Mouse (Mus musculus) hindbrain, embryonic 16.5 days (tissue): ENCODE results near the gene Slc4a5. TPM values are rescaled to one million over a fixed set of nuclear protein-coding genes. Genes with fewer than 3 reads are reported as not detected.

Experiments used
- ATAC-seq: fragments of 200-750 bp; cut with Nextera tagmentation; 2 replicates; pipeline ENCODE4 v1.8.0; 2017; ENCODE audit warnings: moderate TSS enrichment, moderate library complexity
- H3K27ac ChIP-seq: fragments of 300-500 bp; sonication (generic); 2 replicates; pipeline ENCODE4 v1.5.1; 2014; ENCODE audit warnings: low read depth, mild to moderate bottlenecking, control low read depth, low read length, moderate library complexity
- H3K27me3 ChIP-seq: fragments of 300-500 bp; sonication (generic); replicated peaks from 2 replicates; pipeline ENCODE4 v1.6.1; 2014; ENCODE audit warnings: low read length; ENCODE audit not compliant: control insufficient read depth, insufficient read depth
- H3K36me3 ChIP-seq: fragments of 300-500 bp; sonication (generic); 2 replicates; pipeline ENCODE4 v1.6.1; 2014; ENCODE audit warnings: mild to moderate bottlenecking, low read length, moderate library complexity, mixed read lengths; ENCODE audit not compliant: control insufficient read depth, insufficient read depth
- H3K4me1 ChIP-seq: fragments of 300-500 bp; sonication (generic); 2 replicates; pipeline ENCODE4 v1.6.1; 2014; ENCODE audit warnings: low read depth, low read length; ENCODE audit not compliant: control insufficient read depth, insufficient read depth
- H3K4me2 ChIP-seq: fragments of 300-500 bp; sonication (generic); 2 replicates; pipeline ENCODE4 v1.6.1; 2014; ENCODE audit warnings: mild to moderate bottlenecking, low read length, control low read depth, moderate library complexity
- H3K4me3 ChIP-seq: fragments of 300-500 bp; sonication (generic); 2 replicates; pipeline ENCODE4 v1.5.1; 2014; ENCODE audit warnings: mild to moderate bottlenecking, low read length, control low read depth, moderate library complexity
- H3K9ac ChIP-seq: fragments of 300-500 bp; sonication (generic); 2 replicates; pipeline ENCODE4 v1.6.1; 2014; ENCODE audit warnings: low read depth, mild to moderate bottlenecking, control low read depth, low read length, moderate library complexity
- H3K9me3 ChIP-seq: fragments of 300-500 bp; sonication (generic); 2 replicates; pipeline ENCODE4 v1.6.1; 2014; ENCODE audit warnings: mild to moderate bottlenecking, low read length, moderate library complexity; ENCODE audit not compliant: control insufficient read depth
- WGBS: fragments of 180-500 bp; shearing (Covaris S2); extraction: QIAGEN DNeasy Blood & Tissue Kit; methylation state at CpG from one replicate; pipeline ENCODE4 v1.1.7; 2014; 5-methylcytosine and 5-hydroxymethylcytosine counted together
- polyA plus RNA-seq: library from polyadenylated mRNA; unstranded; fragments of >200 nt; fragmentation: Nextera tagmentation; extraction: Ambion mirVana; gene quantifications from 2 replicates; pipeline ENCODE4 v1.2.1, GENCODE M21; 2015

Gene Slc4a5
- 2.5 and 2.8 TPM in 2 replicates for polyA plus RNA-seq

DNA sequence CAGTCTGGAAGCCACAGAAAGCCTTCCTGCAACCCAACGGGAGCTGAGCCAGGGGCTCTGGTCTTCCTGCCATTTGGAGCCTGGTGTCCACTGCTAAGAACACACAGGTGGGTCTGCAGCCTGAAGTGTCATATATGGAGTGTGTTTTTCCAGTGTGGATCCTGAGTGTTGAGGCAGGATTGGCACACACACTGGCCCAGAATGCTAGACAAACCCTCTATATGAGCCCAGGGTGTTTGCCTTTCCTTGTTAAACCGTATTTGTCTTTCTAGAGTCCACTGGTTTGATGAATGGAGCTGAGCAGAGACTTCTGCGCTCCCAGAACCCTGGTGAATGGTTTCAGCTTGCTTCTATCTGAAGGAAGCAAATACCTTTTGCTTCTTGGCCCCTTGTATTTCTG is at the start of gene Slc4a5:
Gene Slc4a5 (plus strand): TSS at position 15 of the 400 bp plus-strand sequence.
- no peak for ATAC-seq
- Histone ChIP-seq H3K9me3 (no peaks in the 10 kb centered on the region), H3K27me3 (no peaks in the 10 kb centered on the region), H3K36me3 (no peaks in the 10 kb centered on the region), H3K4me1 (no peaks in the 10 kb centered on the region), H3K4me2 (no peak within 1 kb of the TSS), H3K4me3 (no peak within 1 kb of the TSS), H3K9ac (no peak within 1 kb of the TSS), H3K27ac (no peak within 1 kb of the TSS)
- 70% methylated on average over 3 of the region's 3 CpGs for WGBS

GRCm38 (mm10) chr6:83169872-83170271 is 49.8 kb upstream of the Slc4a5 start:
- no peak overlapping the region for H3K4me2 ChIP-seq
- no peaks in the 10 kb centered on the region for H3K9me3 ChIP-seq
- H3K36me3 ChIP-seq, result no peaks in the 10 kb centered on the region
- H3K27ac ChIP-seq, result no peak overlapping the region
- WGBS, result 82% methylated on average over 5 of the region's 5 CpGs
- no peak for ATAC-seq
- H3K9ac ChIP-seq, result no peak overlapping the region
- no peak overlapping the region for H3K4me3 ChIP-seq
- no peaks in the 10 kb centered on the region for H3K27me3 ChIP-seq
- peaks cover 40% of the 10 kb centered on the region for H3K4me1 ChIP-seq

- Histone ChIP-seq H3K4me3 (peak overlapping the region; percentile 43), H3K9me3 (no peaks in the 10 kb centered on the region), H3K27me3 (no peaks in the 10 kb centered on the region), H3K4me1 (peaks cover 36% of the 10 kb centered on the region), H3K27ac (0 out of 2 replicates have a peak overlapping the region, but pooled peaks have one; percentile 51), H3K4me2 (peak overlapping the region; percentile 59), H3K9ac (peak overlapping the region; percentile 59), H3K36me3 (no peaks in the 10 kb centered on the region)
- ATAC-seq, result no peak
- 76% methylated on average over 5 of the region's 5 CpGs for WGBS
Measured at GRCm38 (mm10) chr6:83171063-83171462, 48.6 kb upstream of the Slc4a5 start.

DNA sequence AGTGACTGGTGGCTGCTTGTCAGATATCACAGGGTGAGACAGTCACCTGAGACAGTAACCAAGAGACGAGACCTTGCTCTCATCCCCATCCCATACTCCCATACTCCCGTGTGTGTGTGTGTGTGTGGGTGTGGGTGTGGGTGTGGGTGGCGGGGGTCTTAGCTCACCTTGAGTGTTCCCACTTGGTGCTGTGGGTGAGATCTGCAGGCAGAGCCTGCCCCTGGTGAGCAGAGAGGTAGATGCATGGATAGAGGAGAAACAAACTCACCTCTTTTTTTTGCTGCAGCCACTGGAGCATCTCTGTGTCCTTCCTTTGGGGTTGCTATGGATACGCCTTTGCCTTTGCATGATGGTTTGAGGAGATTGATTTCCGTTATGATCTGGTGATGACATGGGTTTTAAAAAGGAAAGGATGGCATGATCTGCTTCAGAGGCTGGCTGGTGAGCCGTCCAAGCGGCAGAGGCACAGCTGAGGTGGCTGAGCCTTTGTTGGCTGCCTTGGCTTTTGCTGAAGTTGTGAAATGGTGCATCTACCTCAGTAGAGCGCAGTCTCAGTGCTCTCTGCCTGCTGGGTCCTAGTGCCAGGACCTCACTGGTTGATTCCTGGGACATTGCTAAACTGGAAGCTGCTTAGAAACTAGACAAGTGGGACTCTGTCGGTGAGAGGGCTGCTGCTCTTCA is 47.2 kb upstream of the Slc4a5 start:
- Histone ChIP-seq H3K36me3 (no peaks in the 10 kb centered on the region), H3K4me2 (peak overlapping the region; percentile 59), H3K27ac (peak overlapping the region; percentile 79), H3K4me3 (peak overlapping the region; percentile 43), H3K9me3 (no peaks in the 10 kb centered on the region), H3K9ac (peak overlapping the region; percentile 59), H3K27me3 (no peaks in the 10 kb centered on the region), H3K4me1 (peaks cover 29% of the 10 kb centered on the region)
- ATAC-seq, result peak; percentile 86
- WGBS, result 41% methylated on average over 9 of the region's 9 CpGs

GRCm38 (mm10) chr6:83175996-83176395 is 43.6 kb upstream of the Slc4a5 start:
- H3K9ac ChIP-seq, result no peak overlapping the region
- ATAC-seq, result no peak
- 78% methylated on average over 8 of the region's 8 CpGs for WGBS

GRCm38 (mm10) chr6:83179390-83180117 is 40.1 kb upstream of the Slc4a5 start:
- Histone ChIP-seq H3K9me3 (no peaks in the 10 kb centered on the region), H3K4me3 (peak overlapping the region; percentile 59), H3K4me2 (peak overlapping the region; percentile 74), H3K4me1 (peaks cover 15% of the 10 kb centered on the region), H3K27ac (peak overlapping the region; percentile 40; the same call in 1 of the 2 replicates), H3K27me3 (no peaks in the 10 kb centered on the region), H3K9ac (peak overlapping the region; percentile 78), H3K36me3 (peaks cover 15% of the 10 kb centered on the region)
- 14% methylated on average over 12 of the region's 12 CpGs for WGBS
- peak; percentile 90 for ATAC-seq

More at GRCm38 (mm10) chr6:83175996-83176395, 43.6 kb upstream of the Slc4a5 start:
- Histone ChIP-seq H3K27me3 (no peaks in the 10 kb centered on the region), H3K4me1 (peaks cover 29% of the 10 kb centered on the region), H3K9me3 (no peaks in the 10 kb centered on the region), H3K4me2 (no peak overlapping the region), H3K36me3 (no peaks in the 10 kb centered on the region), H3K4me3 (no peak overlapping the region), H3K27ac (no peak overlapping the region)

GRCm38 (mm10) chr6:83180605-83181004 is 39.0 kb upstream of the Slc4a5 start:
- Histone ChIP-seq H3K4me3 (peak overlapping the region; percentile 59; the same call in 1 of the 2 replicates), H3K9me3 (no peaks in the 10 kb centered on the region), H3K4me2 (peak overlapping the region; percentile 74), H3K4me1 (peaks cover 21% of the 10 kb centered on the region), H3K27me3 (no peaks in the 10 kb centered on the region), H3K36me3 (peaks cover 15% of the 10 kb centered on the region), H3K9ac (no peak overlapping the region), H3K27ac (no peak overlapping the region)
- 83% methylated on average over 6 of the region's 6 CpGs for WGBS
- ATAC-seq, result no peak

DNA sequence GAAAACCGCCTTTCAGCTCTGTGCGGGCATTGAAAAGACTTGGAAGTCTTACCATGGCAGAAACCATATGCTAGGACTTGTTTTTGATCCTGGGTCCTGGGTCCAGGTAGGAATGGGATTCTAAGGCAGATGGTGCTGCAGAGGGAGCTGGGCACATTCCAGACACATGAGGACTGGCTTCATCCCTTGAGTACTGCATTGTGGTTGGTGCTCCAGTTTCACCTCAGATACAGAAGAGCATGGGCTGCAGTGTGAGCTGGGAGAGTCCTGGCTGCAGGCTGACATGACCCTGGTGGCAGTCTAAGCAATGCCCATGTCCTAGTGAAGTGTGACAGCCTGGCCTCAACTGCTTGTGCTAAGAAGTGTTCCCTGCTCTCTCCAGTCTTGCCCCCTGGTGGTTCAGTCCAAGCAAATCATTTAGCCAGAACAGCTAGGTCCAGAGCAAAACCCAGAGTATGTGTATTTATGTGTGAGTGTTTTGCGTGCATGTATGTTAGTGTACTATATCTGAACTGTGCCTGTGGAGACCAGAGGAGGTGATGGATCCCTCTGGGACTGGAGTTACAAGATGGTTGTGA is 34.7 kb upstream of the Slc4a5 start:
- 92% methylated on average over 3 of the region's 3 CpGs for WGBS
- H3K9ac ChIP-seq, result no peak overlapping the region
- no peaks in the 10 kb centered on the region for H3K27me3 ChIP-seq
- H3K4me2 ChIP-seq, result no peak overlapping the region
- peaks cover 27% of the 10 kb centered on the region for H3K36me3 ChIP-seq
- no peaks in the 10 kb centered on the region for H3K9me3 ChIP-seq
- ATAC-seq, result no peak
- peaks cover 32% of the 10 kb centered on the region for H3K4me1 ChIP-seq
- no peak overlapping the region for H3K4me3 ChIP-seq
- no peak overlapping the region for H3K27ac ChIP-seq
